Mouse (Mus musculus) left cerebral cortex, adult 9 months (tissue): ENCODE results near the gene Gm4353.
"Not testable (repeated sequence)": the region's sequence is repeated elsewhere in the genome, so short reads cannot be mapped to it uniquely, and the experiment has no call there.

Experiments
- DNase-seq, 2 experiments: peaks; one replicate each; pipeline ENCODE4 v3.0.0; 2022; ENCODE audit warnings: low spot score in 2 of 2

Gm4353 gene

DNA sequence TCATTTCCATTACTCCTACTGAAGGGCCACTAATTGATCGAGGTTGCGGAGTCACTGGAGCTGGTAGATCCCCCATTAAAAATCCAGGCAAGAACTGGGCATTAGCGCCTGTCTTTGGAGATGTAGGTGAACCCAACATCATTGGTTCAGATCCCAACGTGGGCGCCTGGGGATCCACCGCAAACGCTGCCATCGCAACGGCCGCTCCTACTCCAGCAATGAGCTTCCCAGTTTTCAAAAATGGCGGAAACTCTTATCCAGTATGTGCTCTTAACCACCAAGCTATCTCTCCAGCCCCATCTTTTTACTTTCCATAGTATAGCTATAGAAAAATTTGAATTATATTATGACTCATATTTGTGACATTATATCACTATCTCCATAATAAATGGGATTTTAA lies at the start of gene Gm4353:
Gene Gm4353, minus strand, starts transcription at position 270 of the 400 bp plus-strand sequence.
- not testable (repeated sequence) for DNase-seq

DNA sequence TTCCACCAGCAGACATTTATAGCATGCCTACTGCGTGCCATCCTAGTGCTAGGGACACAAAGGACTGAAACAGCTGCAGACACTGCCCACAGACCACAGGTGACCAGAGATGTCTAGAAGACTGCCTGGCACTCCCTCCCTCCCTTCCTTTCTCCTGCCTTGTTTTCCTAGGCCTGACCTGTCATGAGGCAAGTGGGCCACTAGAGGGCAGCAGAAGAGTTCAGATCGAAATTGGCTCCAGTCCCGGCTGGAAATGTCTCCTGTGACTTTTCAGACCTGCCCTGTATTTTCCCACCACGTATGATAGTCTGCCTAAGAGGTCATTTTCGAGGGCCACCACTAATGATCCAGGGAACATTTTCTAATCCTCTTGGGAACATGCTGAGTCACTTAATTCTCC lies 47.6 kb upstream of the Gm4353 start:
- DNase-seq: peak; percentile 45 to 86

DNA sequence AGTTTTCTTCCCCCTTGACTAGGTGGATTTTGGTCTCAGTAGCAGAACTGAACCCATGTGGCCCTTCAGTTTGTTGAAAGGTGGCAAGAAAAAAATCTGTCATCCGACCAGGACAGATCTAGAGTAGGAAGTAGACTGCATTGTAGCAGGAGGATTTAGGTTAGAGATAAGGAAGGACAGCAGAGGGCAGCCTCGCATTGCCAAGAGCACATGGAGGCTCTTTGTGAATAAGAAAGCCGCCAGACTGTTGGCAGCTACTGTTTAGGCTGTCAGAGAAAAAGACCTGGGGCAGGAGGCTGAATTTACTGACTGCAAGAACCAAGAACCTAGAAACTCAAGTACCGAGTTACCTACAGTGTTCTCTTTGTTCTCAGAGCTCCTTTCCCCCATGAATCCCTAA lies 47.0 kb upstream of the Gm4353 start:
- DNase-seq: no peak

- DNase-seq: no peak
Measured at GRCm38 (mm10) chr7:116129374-116129773, 44.9 kb upstream of the Gm4353 start.

GRCm38 (mm10) chr7:116128286-116128685 lies 43.9 kb upstream of the Gm4353 start:
- no peak for DNase-seq

GRCm38 (mm10) chr7:116127052-116127451 lies 42.6 kb upstream of the Gm4353 start:
- DNase-seq: no peak

GRCm38 (mm10) chr7:116125671-116126070 lies 41.2 kb upstream of the Gm4353 start:
- DNase-seq: no peak

DNA sequence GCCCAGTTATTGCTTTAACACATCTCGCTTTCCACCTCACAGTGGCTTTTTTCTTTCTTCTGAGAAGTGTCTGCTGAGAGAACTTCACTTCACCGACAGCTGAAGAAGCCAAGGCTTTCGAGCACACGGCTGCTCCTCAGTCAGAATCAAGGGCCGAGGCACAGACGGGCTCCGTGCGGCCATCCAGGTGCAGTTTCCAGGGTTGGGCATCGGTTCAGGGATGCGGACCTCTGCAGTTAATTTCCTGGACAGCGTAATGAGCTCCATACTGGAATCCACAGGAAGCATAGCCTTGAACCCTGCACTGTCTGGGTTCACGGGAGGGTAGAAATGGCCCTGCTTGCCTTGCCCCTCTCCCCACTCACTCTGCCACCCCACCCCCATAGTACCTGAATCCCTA lies 39.6 kb upstream of the Gm4353 start:
- DNase-seq: no peak

- DNase-seq: no peak
Measured at GRCm38 (mm10) chr7:116123597-116123985, 39.2 kb upstream of the Gm4353 start.

DNA sequence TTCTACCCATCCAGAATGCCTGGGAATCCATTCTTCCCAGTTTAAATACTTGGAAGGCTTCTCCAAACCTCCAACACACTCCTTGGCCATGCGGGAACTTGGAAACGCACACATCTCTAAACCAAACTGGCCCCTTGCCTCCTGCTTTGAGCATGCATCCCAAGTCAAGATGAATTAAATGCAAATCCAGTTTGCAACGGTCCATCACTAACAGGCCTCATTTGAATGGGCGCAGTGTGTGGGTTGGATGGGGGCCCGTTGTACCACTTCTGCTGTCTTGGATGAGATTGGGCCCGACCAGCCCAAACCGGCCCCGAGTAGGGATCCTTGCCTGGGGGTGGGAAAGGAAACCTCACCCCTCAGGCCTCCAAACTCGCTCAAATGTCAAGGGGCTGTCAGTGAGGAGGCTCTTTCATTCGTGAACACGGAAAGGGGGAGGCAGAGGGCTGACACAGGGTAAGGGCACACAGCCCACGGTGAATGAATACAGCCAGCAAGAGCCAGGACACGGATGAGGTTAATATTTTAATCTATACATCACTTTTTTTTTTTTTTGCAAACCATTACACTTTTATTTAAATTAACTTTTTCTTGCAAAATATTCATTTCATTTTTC lies 38.7 kb upstream of the Gm4353 start:
- no peak for DNase-seq

GRCm38 (mm10) chr7:116121202-116121601 lies 36.8 kb upstream of the Gm4353 start:
- no peak for DNase-seq

GRCm38 (mm10) chr7:116120737-116121136 lies 36.3 kb upstream of the Gm4353 start:
- no peak for DNase-seq

DNA sequence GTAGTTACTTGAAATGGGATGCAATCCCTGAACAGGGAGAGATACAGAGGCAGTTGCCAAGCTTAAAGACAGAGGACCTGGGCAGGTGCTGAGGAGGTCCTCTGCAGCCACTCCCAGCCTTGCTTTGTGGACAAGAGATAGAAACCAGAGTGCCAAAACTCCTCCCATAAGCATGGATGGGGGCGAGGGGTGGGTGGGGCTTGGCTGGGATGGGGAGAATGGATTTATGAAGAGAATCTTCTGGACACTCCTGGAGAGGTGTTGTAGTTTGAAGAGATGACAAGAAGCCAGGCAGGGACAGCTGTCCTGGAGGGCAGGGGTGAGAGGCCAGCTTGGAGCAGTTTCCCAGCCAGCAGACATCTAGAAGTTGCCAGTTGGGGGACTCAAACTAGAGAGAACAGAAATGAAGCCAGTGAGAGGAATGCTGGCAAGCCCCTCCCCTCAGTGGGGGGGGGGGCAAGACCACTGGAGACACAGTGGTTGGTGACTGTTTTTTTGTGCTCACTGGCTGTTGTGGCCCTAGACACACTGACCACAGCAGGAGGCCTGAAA lies 34.9 kb upstream of the Gm4353 start:
- no peak for DNase-seq

- no peak for DNase-seq
Measured at GRCm38 (mm10) chr7:116115991-116116390, 31.6 kb upstream of the Gm4353 start.

DNA sequence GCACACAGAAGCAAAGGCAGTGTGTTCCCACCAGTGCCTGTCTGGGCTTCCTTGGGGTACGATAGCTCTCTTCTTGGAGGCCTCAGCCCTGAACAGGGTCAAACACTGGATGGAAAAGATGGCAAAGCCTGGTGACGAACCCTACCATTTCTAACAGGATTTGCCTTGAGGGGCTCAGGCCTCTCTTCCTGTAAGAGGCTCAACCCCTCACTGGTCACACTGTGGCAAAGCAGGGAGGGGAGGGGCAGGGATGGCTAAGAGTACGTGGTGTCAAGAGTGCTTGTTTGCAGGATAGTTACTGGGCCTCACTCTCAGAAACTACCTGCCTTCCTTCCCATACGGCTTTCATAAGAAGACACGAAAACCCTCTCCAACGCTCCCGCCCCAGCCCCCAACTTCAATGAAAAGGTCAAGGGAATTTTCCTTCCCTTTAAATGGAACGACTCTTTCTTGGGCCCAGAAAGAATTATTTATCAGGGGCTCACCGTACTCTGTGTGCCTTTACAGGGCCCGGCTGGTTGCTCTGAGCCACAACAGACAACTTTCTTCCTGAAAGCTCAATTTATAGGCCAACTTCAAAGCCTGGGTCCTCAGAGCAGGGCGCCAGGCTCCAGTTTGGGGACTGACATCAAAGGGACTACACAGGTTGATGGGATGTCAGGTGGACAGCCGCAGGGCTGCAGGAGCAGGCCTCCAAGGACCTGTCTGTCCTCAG lies 30.9 kb upstream of the Gm4353 start:
- DNase-seq: no peak

DNA sequence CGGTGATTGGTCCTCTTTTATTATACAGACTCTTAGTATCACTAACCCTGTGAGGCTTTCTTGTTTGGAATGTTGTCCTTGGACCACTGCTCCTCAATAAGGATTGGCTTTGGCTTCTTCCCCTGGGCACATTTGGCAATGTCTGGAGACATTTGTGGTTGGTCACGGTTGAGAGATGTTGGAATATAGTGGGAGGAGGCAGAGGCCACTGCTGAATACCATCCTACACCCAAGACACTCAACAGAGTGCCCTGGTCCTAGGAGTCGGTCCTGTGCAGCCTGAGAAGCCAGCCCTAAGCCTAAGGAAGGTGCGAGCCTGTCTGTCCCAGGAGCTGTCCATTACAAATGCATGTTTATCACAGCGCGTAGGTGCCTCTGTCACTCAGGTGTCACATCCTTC lies 27.1 kb upstream of the Gm4353 start:
- no peak for DNase-seq

GRCm38 (mm10) chr7:116110661-116111060 lies 26.2 kb upstream of the Gm4353 start:
- no peak for DNase-seq

- DNase-seq: no peak
Measured at GRCm38 (mm10) chr7:116103091-116103490, 18.7 kb upstream of the Gm4353 start.

GRCm38 (mm10) chr7:116099952-116100528 lies 15.6 kb upstream of the Gm4353 start:
- peak in 1 of 2 experiments; percentile 55 for DNase-seq

- DNase-seq: no peak
Measured at GRCm38 (mm10) chr7:116093466-116093850, 9.0 kb upstream of the Gm4353 start.

DNA sequence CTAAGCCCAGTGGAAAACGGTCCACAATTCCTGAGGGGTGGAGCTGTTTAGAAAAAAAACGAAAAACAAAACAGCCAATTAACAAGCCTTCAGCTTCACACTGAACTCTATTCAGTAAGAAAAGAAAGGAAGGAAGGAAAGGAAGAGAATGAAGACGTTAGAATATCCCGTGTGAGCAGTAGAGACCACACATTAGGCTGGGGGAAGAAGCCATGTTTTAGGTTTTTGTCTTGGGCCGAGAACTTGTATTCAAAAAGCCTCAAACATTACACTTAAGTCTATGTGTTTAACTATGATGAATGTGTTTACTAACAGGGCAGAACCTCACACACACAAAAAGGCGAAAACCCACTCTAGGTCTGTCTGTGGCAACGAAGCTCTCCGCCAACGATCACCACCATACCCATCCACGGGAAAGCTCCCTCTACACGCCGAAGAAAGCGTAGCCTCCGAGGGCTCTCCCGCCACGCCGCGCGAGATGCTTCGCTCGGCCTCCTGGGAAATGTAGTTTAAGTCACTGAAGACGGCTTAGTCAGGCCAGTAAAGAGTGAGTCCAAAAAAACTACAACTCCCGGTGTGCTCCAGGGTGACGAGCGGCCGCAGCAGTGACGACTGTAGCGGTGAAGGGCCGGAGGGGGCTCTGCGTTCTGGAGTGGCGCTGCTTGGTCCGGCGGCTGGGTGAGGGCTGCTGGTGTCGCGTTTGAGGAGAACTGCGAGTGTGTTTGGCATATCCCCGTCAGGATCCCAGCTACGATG lies 8.5 kb upstream of the Gm4353 start:
- DNase-seq: peak; percentile 89 to 97

- DNase-seq: no peak
Measured at GRCm38 (mm10) chr7:116060739-116061138, 23.7 kb downstream of the Gm4353 start.
